Mouse (Mus musculus) heart, adult 2 months (tissue): ENCODE measurements around the gene Arhgef10l.

Experiments used
- CTCF ChIP-seq: fragments of 200-600 bp; IDR thresholded peaks from 2 replicates; pipeline ENCODE4 v1.8.1; 2022; ENCODE audit warnings: antibody characterized with exemption, mild to moderate bottlenecking, moderate library complexity
- POLR2A ChIP-seq: fragments of 200-500 bp; IDR thresholded peaks from 2 replicates; pipeline ENCODE4 v1.6.1; 2011; ENCODE audit warnings: mild to moderate bottlenecking, low read depth, low read length, control low read depth; ENCODE audit not compliant: insufficient read depth

DNA sequence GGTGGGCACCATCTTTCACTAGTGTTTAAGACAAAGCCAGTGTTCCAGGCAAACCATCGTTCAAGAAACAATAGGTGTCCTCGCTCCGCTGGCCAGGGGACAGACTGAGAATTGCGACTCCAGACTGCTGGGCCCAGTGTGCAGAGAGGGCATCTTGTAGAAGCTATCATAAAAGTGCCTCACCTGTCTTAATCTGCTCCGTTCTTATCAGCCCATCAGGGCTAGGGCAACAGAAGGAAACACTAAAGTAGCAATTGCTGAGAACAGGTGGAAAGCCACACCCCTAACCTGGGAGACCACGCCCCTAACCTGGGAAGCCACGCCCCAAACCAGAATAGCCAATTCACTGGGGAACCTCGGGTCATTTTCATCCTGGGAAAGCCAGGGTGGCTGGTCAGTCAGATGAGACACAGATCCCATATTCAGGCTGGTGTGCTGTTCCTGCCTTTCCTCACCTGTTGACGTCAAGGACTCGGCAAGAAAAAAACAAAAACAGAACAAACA is 140.1 kb downstream of the Arhgef10l start:
- TF ChIP-seq POLR2A, result no peak
- no peak for TF ChIP-seq CTCF
